Mouse (Mus musculus) macrophage (primary cell): ENCODE measurements around the gene Krtcap3. TPM values are rescaled to one million over a fixed set of nuclear protein-coding genes. Genes with fewer than 3 reads are reported as not detected.

Source experiments
- H3K27ac ChIP-seq: fragments of 350-480 bp; formaldehyde crosslinking; 2 replicates; pipeline ENCODE4 v1.9.0; 2021
- H3K36me3 ChIP-seq: fragments of 350-480 bp; formaldehyde crosslinking; 2 replicates; pipeline ENCODE4 v1.9.0; 2021; ENCODE audit errors: inconsistent target
- H3K4me3 ChIP-seq: fragments of 350-480 bp; formaldehyde crosslinking; 2 replicates; pipeline ENCODE4 v1.9.0; 2021; ENCODE audit errors: inconsistent target
- H3K79me2 ChIP-seq: fragments of 350-480 bp; formaldehyde crosslinking; 2 replicates; pipeline ENCODE4 v1.9.0; 2021; ENCODE audit errors: inconsistent target
- WGBS: methylation state at CpG from one replicate; pipeline ENCODE4 v1.1.7; 2026; ENCODE audit warnings: inconsistent platforms; ENCODE audit not compliant: missing documents; 5-methylcytosine and 5-hydroxymethylcytosine counted together
- polyA plus RNA-seq: library from polyadenylated mRNA; stranded (reverse); fragments of 250-400 nt; gene quantifications from 3 replicates; pipeline ENCODE4 v1.2.4, GENCODE M21; 2018; ENCODE audit warnings: inconsistent platforms

The Krtcap3 gene
- polyA plus RNA-seq, 1 experiment from 2014 or later: 0.37 TPM

GRCm38 (mm10) chr5:31267686-31268085 is 16.2 kb downstream of the Krtcap3 start:
- Histone ChIP-seq H3K27ac (no peak overlapping the region), H3K4me3 (no peak overlapping the region), H3K36me3 (peaks cover 49% of the 10 kb centered on the region; the same call in 1 of the 2 replicates), H3K79me2 (no peaks in the 10 kb centered on the region)
- WGBS: 61% methylated on average over 6 of the region's 6 CpGs

GRCm38 (mm10) chr5:31273018-31273417 is 21.5 kb downstream of the Krtcap3 start:
- no peaks in the 10 kb centered on the region for H3K79me2 ChIP-seq
- no peak overlapping the region for H3K27ac ChIP-seq
- no peak overlapping the region for H3K4me3 ChIP-seq
- 88% methylated on average over 6 of the region's 6 CpGs for WGBS
- H3K36me3 ChIP-seq: 0 out of 2 replicates have a peak, but pooled peaks cover 32% of the 10 kb centered on the region

GRCm38 (mm10) chr5:31279245-31279988 is 27.9 kb downstream of the Krtcap3 start:
- no peaks in the 10 kb centered on the region for H3K79me2 ChIP-seq
- H3K4me3 ChIP-seq: no peak overlapping the region
- WGBS: 44% methylated on average over 20 of the region's 20 CpGs
- peaks cover 57% of the 10 kb centered on the region for H3K36me3 ChIP-seq
- H3K27ac ChIP-seq: no peak overlapping the region

GRCm38 (mm10) chr5:31288225-31288624 is 36.7 kb downstream of the Krtcap3 start:
- Histone ChIP-seq H3K27ac (peak overlapping the region; percentile 51), H3K4me3 (no peak overlapping the region), H3K79me2 (no peaks in the 10 kb centered on the region), H3K36me3 (peaks cover 32% of the 10 kb centered on the region)
- 5% methylated on average over 4 of the region's 4 CpGs for WGBS

GRCm38 (mm10) chr5:31288655-31289054 is 37.2 kb downstream of the Krtcap3 start:
- 49% methylated on average over 3 of the region's 3 CpGs for WGBS
- H3K4me3 ChIP-seq: no peak overlapping the region
- peak overlapping the region; percentile 51 for H3K27ac ChIP-seq
- H3K36me3 ChIP-seq: peaks cover 27% of the 10 kb centered on the region
- no peaks in the 10 kb centered on the region for H3K79me2 ChIP-seq

- Histone ChIP-seq H3K27ac (peak overlapping the region; percentile 51), H3K4me3 (peak overlapping the region; percentile 68; the same call in 1 of the 2 replicates), H3K79me2 (no peaks in the 10 kb centered on the region), H3K36me3 (peaks cover 21% of the 10 kb centered on the region; the same call in 1 of the 2 replicates)
- WGBS: 75% methylated on average over 3 of the region's 3 CpGs
Measured at GRCm38 (mm10) chr5:31289626-31290230, 38.2 kb downstream of the Krtcap3 start.

- Histone ChIP-seq H3K4me3 (peak within 1 kb of the TSS; percentile 68), H3K36me3 (peaks cover 11% of the 10 kb centered on the region; the same call in 1 of the 2 replicates), H3K27ac (peak within 1 kb of the TSS; percentile 51), H3K79me2 (no peaks in the 10 kb centered on the region)
- WGBS: 2% methylated on average over 45 of the region's 45 CpGs
Measured at GRCm38 (mm10) chr5:31290521-31291360, 39.2 kb downstream of the Krtcap3 start, which contains the start of gene Ift172. TSS of gene Ift172 (minus strand) at chr5:31291116.

GRCm38 (mm10) chr5:31291361-31291688 is 39.8 kb downstream of the Krtcap3 start:
- H3K79me2 ChIP-seq: no peaks in the 10 kb centered on the region
- H3K4me3 ChIP-seq: peak overlapping the region; percentile 68
- peaks cover 6% of the 10 kb centered on the region; the same call in 1 of the 2 replicates for H3K36me3 ChIP-seq
- peak overlapping the region; percentile 51 for H3K27ac ChIP-seq
- 5% methylated on average over 9 of the region's 9 CpGs for whole genome bisulfite sequencing

- Histone ChIP-seq H3K4me3 (no peak overlapping the region), H3K36me3 (no peaks in the 10 kb centered on the region), H3K27ac (no peak overlapping the region), H3K79me2 (no peaks in the 10 kb centered on the region)
- 37% methylated on average over 20 of the region's 29 CpGs for WGBS
Measured at GRCm38 (mm10) chr5:31294964-31295605, 43.6 kb downstream of the Krtcap3 start.

GRCm38 (mm10) chr5:31295606-31296141 is 44.2 kb downstream of the Krtcap3 start, which contains the start of gene Fndc4:
TSS of gene Fndc4 (minus strand) at chr5:31296080.
- Histone ChIP-seq H3K79me2 (no peaks in the 10 kb centered on the region), H3K4me3 (no peak within 1 kb of the TSS), H3K27ac (no peak within 1 kb of the TSS), H3K36me3 (no peaks in the 10 kb centered on the region)
- under 1% methylated on average over 46 of the region's 46 CpGs for WGBS

GRCm38 (mm10) chr5:31297047-31297757 is 45.7 kb downstream of the Krtcap3 start, which contains the start of gene Gckr:
TSS of gene Gckr (plus strand) at chr5:31297443.
- 88% methylated on average over 13 of the region's 13 CpGs for WGBS
- no peak within 1 kb of the TSS for H3K4me3 ChIP-seq
- no peaks in the 10 kb centered on the region for H3K36me3 ChIP-seq
- H3K27ac ChIP-seq: no peak within 1 kb of the TSS
- no peaks in the 10 kb centered on the region for H3K79me2 ChIP-seq

GRCm38 (mm10) chr5:31297981-31298380 is 46.5 kb downstream of the Krtcap3 start:
- H3K4me3 ChIP-seq: no peak overlapping the region
- H3K79me2 ChIP-seq: no peaks in the 10 kb centered on the region
- 89% methylated on average over 3 of the region's 3 CpGs for WGBS
- H3K27ac ChIP-seq: no peak overlapping the region
- no peaks in the 10 kb centered on the region for H3K36me3 ChIP-seq

- 10% methylated on average over 2 of the region's 2 CpGs for WGBS
- H3K4me3 ChIP-seq: no peak overlapping the region
- no peaks in the 10 kb centered on the region for H3K79me2 ChIP-seq
- no peaks in the 10 kb centered on the region for H3K36me3 ChIP-seq
- H3K27ac ChIP-seq: no peak overlapping the region
Measured at GRCm38 (mm10) chr5:31298486-31298885, 47.0 kb downstream of the Krtcap3 start.
